Mouse (Mus musculus): ENCODE results near the gene Gm10337. TPM values are rescaled to one million over a fixed set of nuclear protein-coding genes. Genes with fewer than 3 reads are reported as not detected.

The Gm10337 gene
- polyA plus RNA-seq, 1 experiment from 2014 or later: 2.7 TPM

GRCm38 (mm10) chr15:102502254-102502840, 1.2 kb upstream of the Gm10337 start:
- 80% methylated on average over 9 of the region's 9 CpGs for WGBS (ENCODE audit: insufficient replicate concordance)
- no peak for ATAC-seq (replicated peaks; ENCODE audit: insufficient number of reproducible peaks, low FRiP score, low TSS enrichment)
- Histone ChIP-seq H3K9ac (ENCODE audit: low read depth, low read length) (no peak overlapping the region), H3K36me3 (ENCODE audit: control insufficient read depth, insufficient read depth, low read length) (peaks cover 56% of the 10 kb centered on the region), H3K9me3 (replicated peaks; ENCODE audit: control insufficient read depth, low read length) (no peaks in the 10 kb centered on the region), H3K4me1 (ENCODE audit: control insufficient read depth, insufficient read depth, low read length) (no peaks in the 10 kb centered on the region; the same call in 1 of the 2 replicates), H3K27me3 (ENCODE audit: control insufficient read depth, insufficient read depth, low read length) (no peaks in the 10 kb centered on the region), H3K4me2 (no peak overlapping the region), H3K4me3 (ENCODE audit: low read depth, low read length) (no peak overlapping the region), H3K27ac (ENCODE audit: low read depth, low read length) (no peak overlapping the region)

- WGBS (ENCODE audit: insufficient replicate concordance): 90% methylated on average over 9 of the region's 9 CpGs
- Histone ChIP-seq H3K36me3 (ENCODE audit: control insufficient read depth, insufficient read depth, low read length) (peaks cover 45% of the 10 kb centered on the region), H3K27ac (ENCODE audit: low read depth, low read length) (no peak overlapping the region)
Observed at GRCm38 (mm10) chr15:102503924-102504782, 631 bp downstream of the Gm10337 start.

GRCm38 (mm10) chr15:102505073-102505769, 1.7 kb downstream of the Gm10337 start:
- Histone ChIP-seq H3K4me2 (no peak overlapping the region), H3K27me3 (ENCODE audit: control insufficient read depth, insufficient read depth, low read length) (no peaks in the 10 kb centered on the region), H3K4me3 (ENCODE audit: low read depth, low read length) (no peak overlapping the region), H3K36me3 (ENCODE audit: control insufficient read depth, insufficient read depth, low read length) (peaks cover 35% of the 10 kb centered on the region), H3K9ac (ENCODE audit: low read depth, low read length) (no peak overlapping the region), H3K4me1 (ENCODE audit: control insufficient read depth, insufficient read depth, low read length) (peaks cover 11% of the 10 kb centered on the region), H3K9me3 (replicated peaks; ENCODE audit: control insufficient read depth, low read length) (no peaks in the 10 kb centered on the region), H3K27ac (ENCODE audit: low read depth, low read length) (no peak overlapping the region)
- no peak for ATAC-seq (replicated peaks; ENCODE audit: insufficient number of reproducible peaks, low FRiP score, low TSS enrichment)
- WGBS (ENCODE audit: insufficient replicate concordance): 68% methylated on average over 12 of the region's 12 CpGs

More at GRCm38 (mm10) chr15:102503924-102504782, 631 bp downstream of the Gm10337 start:
- H3K4me1 ChIP-seq (ENCODE audit: control insufficient read depth, insufficient read depth, low read length): peaks cover 2% of the 10 kb centered on the region; the same call in 1 of the 2 replicates
- ATAC-seq (replicated peaks; ENCODE audit: insufficient number of reproducible peaks, low FRiP score, low TSS enrichment): no peak
- no peak overlapping the region for H3K4me3 ChIP-seq (ENCODE audit: low read depth, low read length)
- H3K27me3 ChIP-seq (ENCODE audit: control insufficient read depth, insufficient read depth, low read length): no peaks in the 10 kb centered on the region
- no peak overlapping the region for H3K4me2 ChIP-seq
- no peak overlapping the region for H3K9ac ChIP-seq (ENCODE audit: low read depth, low read length)
- no peaks in the 10 kb centered on the region for H3K9me3 ChIP-seq (replicated peaks; ENCODE audit: control insufficient read depth, low read length)

- no peak for ATAC-seq (replicated peaks; ENCODE audit: insufficient number of reproducible peaks, low FRiP score, low TSS enrichment)
Observed at GRCm38 (mm10) chr15:102505770-102506463, 2.4 kb downstream of the Gm10337 start.

GRCm38 (mm10) chr15:102506464-102506830, 2.9 kb downstream of the Gm10337 start:
- Histone ChIP-seq H3K36me3 (ENCODE audit: control insufficient read depth, insufficient read depth, low read length) (peaks cover 23% of the 10 kb centered on the region), H3K4me3 (ENCODE audit: low read depth, low read length) (no peak overlapping the region), H3K4me2 (no peak overlapping the region), H3K9me3 (replicated peaks; ENCODE audit: control insufficient read depth, low read length) (no peaks in the 10 kb centered on the region), H3K27ac (ENCODE audit: low read depth, low read length) (no peak overlapping the region), H3K9ac (ENCODE audit: low read depth, low read length) (no peak overlapping the region), H3K27me3 (ENCODE audit: control insufficient read depth, insufficient read depth, low read length) (no peaks in the 10 kb centered on the region), H3K4me1 (ENCODE audit: control insufficient read depth, insufficient read depth, low read length) (peaks cover 18% of the 10 kb centered on the region)
- no peak for ATAC-seq (replicated peaks; ENCODE audit: insufficient number of reproducible peaks, low FRiP score, low TSS enrichment)
- WGBS (ENCODE audit: insufficient replicate concordance): 64% methylated on average over 2 of the region's 2 CpGs

More at GRCm38 (mm10) chr15:102505770-102506463, 2.4 kb downstream of the Gm10337 start:
- Histone ChIP-seq H3K4me2 (no peak overlapping the region), H3K4me1 (ENCODE audit: control insufficient read depth, insufficient read depth, low read length) (peaks cover 13% of the 10 kb centered on the region), H3K9ac (ENCODE audit: low read depth, low read length) (no peak overlapping the region), H3K27me3 (ENCODE audit: control insufficient read depth, insufficient read depth, low read length) (no peaks in the 10 kb centered on the region), H3K36me3 (ENCODE audit: control insufficient read depth, insufficient read depth, low read length) (peaks cover 28% of the 10 kb centered on the region), H3K27ac (ENCODE audit: low read depth, low read length) (no peak overlapping the region), H3K9me3 (replicated peaks; ENCODE audit: control insufficient read depth, low read length) (no peaks in the 10 kb centered on the region), H3K4me3 (ENCODE audit: low read depth, low read length) (no peak overlapping the region)
- WGBS (ENCODE audit: insufficient replicate concordance): 80% methylated on average over 9 of the region's 9 CpGs

- Histone ChIP-seq H3K27ac (ENCODE audit: low read depth, low read length) (no peak overlapping the region), H3K9me3 (replicated peaks; ENCODE audit: control insufficient read depth, low read length) (no peaks in the 10 kb centered on the region), H3K4me1 (ENCODE audit: control insufficient read depth, insufficient read depth, low read length) (peaks cover 22% of the 10 kb centered on the region), H3K4me2 (no peak overlapping the region), H3K36me3 (ENCODE audit: control insufficient read depth, insufficient read depth, low read length) (peaks cover 19% of the 10 kb centered on the region), H3K4me3 (ENCODE audit: low read depth, low read length) (no peak overlapping the region), H3K27me3 (ENCODE audit: control insufficient read depth, insufficient read depth, low read length) (no peaks in the 10 kb centered on the region), H3K9ac (ENCODE audit: low read depth, low read length) (no peak overlapping the region)
- WGBS (ENCODE audit: insufficient replicate concordance): 100% methylated on average over 1 of the region's 1 CpGs
- ATAC-seq (replicated peaks; ENCODE audit: insufficient number of reproducible peaks, low FRiP score, low TSS enrichment): no peak
Observed at GRCm38 (mm10) chr15:102506864-102507263, 3.3 kb downstream of the Gm10337 start.

- Histone ChIP-seq H3K36me3 (ENCODE audit: control insufficient read depth, insufficient read depth, low read length) (peaks cover 16% of the 10 kb centered on the region), H3K27ac (ENCODE audit: low read depth, low read length) (no peak overlapping the region), H3K9ac (ENCODE audit: low read depth, low read length) (no peak overlapping the region), H3K9me3 (replicated peaks; ENCODE audit: control insufficient read depth, low read length) (no peaks in the 10 kb centered on the region), H3K4me3 (ENCODE audit: low read depth, low read length) (no peak overlapping the region), H3K4me2 (no peak overlapping the region), H3K27me3 (ENCODE audit: control insufficient read depth, insufficient read depth, low read length) (no peaks in the 10 kb centered on the region), H3K4me1 (ENCODE audit: control insufficient read depth, insufficient read depth, low read length) (peaks cover 29% of the 10 kb centered on the region)
- no peak for ATAC-seq (replicated peaks; ENCODE audit: insufficient number of reproducible peaks, low FRiP score, low TSS enrichment)
Observed at GRCm38 (mm10) chr15:102507561-102507960, 4.0 kb downstream of the Gm10337 start.

- Histone ChIP-seq H3K9me3 (replicated peaks; ENCODE audit: control insufficient read depth, low read length) (no peaks in the 10 kb centered on the region), H3K4me3 (ENCODE audit: low read depth, low read length) (no peak overlapping the region), H3K27me3 (ENCODE audit: control insufficient read depth, insufficient read depth, low read length) (no peaks in the 10 kb centered on the region), H3K4me1 (ENCODE audit: control insufficient read depth, insufficient read depth, low read length) (peaks cover 30% of the 10 kb centered on the region), H3K9ac (ENCODE audit: low read depth, low read length) (no peak overlapping the region), H3K36me3 (ENCODE audit: control insufficient read depth, insufficient read depth, low read length) (peaks cover 12% of the 10 kb centered on the region), H3K27ac (ENCODE audit: low read depth, low read length) (no peak overlapping the region), H3K4me2 (no peak overlapping the region)
- 79% methylated on average over 3 of the region's 3 CpGs for WGBS (ENCODE audit: insufficient replicate concordance)
- no peak for ATAC-seq (replicated peaks; ENCODE audit: insufficient number of reproducible peaks, low FRiP score, low TSS enrichment)
Observed at GRCm38 (mm10) chr15:102508336-102508735, 4.8 kb downstream of the Gm10337 start.
